Mouse (Mus musculus): ENCODE data around the gene Sema3f.

Gene Sema3f

GRCm38 (mm10) chr9:107715632-107716031 lies 5.4 kb upstream of the Sema3f start:
- no peak for DNase-seq (ENCODE audit: low spot score)

- peak; percentile 64 for DNase-seq (ENCODE audit: low spot score)
These were observed 4.1 kb upstream of the Sema3f start for GRCm38 (mm10) chr9:107714221-107714952.

GRCm38 (mm10) chr9:107709096-107709696 lies 1.1 kb downstream of the Sema3f start:
- DNase-seq (ENCODE audit: low spot score): no peak

GRCm38 (mm10) chr9:107708439-107709095 lies 1.7 kb downstream of the Sema3f start:
- DNase-seq (ENCODE audit: low spot score): no peak

GRCm38 (mm10) chr9:107707701-107708438 lies 2.4 kb downstream of the Sema3f start:
- no peak for DNase-seq (ENCODE audit: low spot score)

GRCm38 (mm10) chr9:107706781-107707211 lies 3.5 kb downstream of the Sema3f start:
- DNase-seq (ENCODE audit: low spot score): no peak

- no peak for DNase-seq (ENCODE audit: low spot score)
These were observed 6.7 kb downstream of the Sema3f start for GRCm38 (mm10) chr9:107703337-107704122.

GRCm38 (mm10) chr9:107702606-107703185 lies 7.6 kb downstream of the Sema3f start:
- no peak for DNase-seq (ENCODE audit: low spot score)

- DNase-seq (ENCODE audit: low spot score): peak; percentile 82
These were observed 8.7 kb downstream of the Sema3f start for GRCm38 (mm10) chr9:107701594-107701993.

GRCm38 (mm10) chr9:107700114-107700571 lies 10.1 kb downstream of the Sema3f start:
- DNase-seq (ENCODE audit: low spot score): no peak

- DNase-seq (ENCODE audit: low spot score): no peak
These were observed 10.8 kb downstream of the Sema3f start for GRCm38 (mm10) chr9:107699376-107699980.

- DNase-seq (ENCODE audit: low spot score): no peak
These were observed 11.6 kb downstream of the Sema3f start for GRCm38 (mm10) chr9:107698611-107699190.

GRCm38 (mm10) chr9:107697811-107698521 lies 12.3 kb downstream of the Sema3f start:
- no peak for DNase-seq (ENCODE audit: low spot score)

GRCm38 (mm10) chr9:107696845-107697610 lies 13.2 kb downstream of the Sema3f start:
- DNase-seq (ENCODE audit: low spot score): no peak

GRCm38 (mm10) chr9:107696106-107696479 lies 14.2 kb downstream of the Sema3f start:
- DNase-seq (ENCODE audit: low spot score): no peak

- DNase-seq (ENCODE audit: low spot score): no peak
These were observed 14.7 kb downstream of the Sema3f start for GRCm38 (mm10) chr9:107695441-107696105.

- no peak for DNase-seq (ENCODE audit: low spot score)
These were observed 15.6 kb downstream of the Sema3f start for GRCm38 (mm10) chr9:107694627-107695026.

- no peak for DNase-seq (ENCODE audit: low spot score)
These were observed 16.8 kb downstream of the Sema3f start for GRCm38 (mm10) chr9:107693433-107693987.

Measured in ovary, postnatal 14 days (tissue).